Mouse (Mus musculus): ENCODE data around the gene Disp2.

GRCm38 (mm10) chr2:118775846-118776245, 3.7 kb upstream of the Disp2 start:
- TF ChIP-seq CTCF (IDR thresholded peaks at IDR 0.05) (peak; percentile 29), EP300 (IDR thresholded peaks at IDR 0.05) (no peak)

All from lung, postnatal 0 days (tissue).